Mouse (Mus musculus) lung, postnatal 0 days (tissue): ENCODE data around the gene Mn1.

ENCODE experiments used
- CTCF ChIP-seq: IDR thresholded peaks from 2 replicates; pipeline ENCODE4 v1.5.1; 2016; ENCODE audit warnings: antibody characterized with exemption, mild to moderate bottlenecking
- EP300 ChIP-seq: IDR thresholded peaks from 2 replicates; pipeline ENCODE4 v1.6.1; 2016; ENCODE audit warnings: antibody characterized with exemption, mild to moderate bottlenecking, control low read depth

GRCm38 (mm10) chr5:111419121-111419881, 2.1 kb downstream of the Mn1 start:
- TF ChIP-seq CTCF = no peak
- no peak for TF ChIP-seq EP300
